Mouse (Mus musculus): Measurements from ENCODE around the gene Sec14l4. TPM values are rescaled to one million over a fixed set of nuclear protein-coding genes. Genes with fewer than 3 reads are reported as not detected.
"Not testable (repeated sequence)": the region's sequence is repeated elsewhere in the genome, so short reads cannot be mapped to it uniquely, and the experiment has no call there.

The Sec14l4 gene
- total RNA-seq (2021) (1 to 10 TPM; 3.2 to 7.2 TPM), polyA plus RNA-seq (2012; rRNA removed) (1.2 and 1.7 TPM in 2 replicates)
- long read RNA-seq, partial matches to known transcripts = 1 of 1 reads
- long read RNA-seq, other reads (novel, unspliced or antisense) = 0 of 1 reads

DNA sequence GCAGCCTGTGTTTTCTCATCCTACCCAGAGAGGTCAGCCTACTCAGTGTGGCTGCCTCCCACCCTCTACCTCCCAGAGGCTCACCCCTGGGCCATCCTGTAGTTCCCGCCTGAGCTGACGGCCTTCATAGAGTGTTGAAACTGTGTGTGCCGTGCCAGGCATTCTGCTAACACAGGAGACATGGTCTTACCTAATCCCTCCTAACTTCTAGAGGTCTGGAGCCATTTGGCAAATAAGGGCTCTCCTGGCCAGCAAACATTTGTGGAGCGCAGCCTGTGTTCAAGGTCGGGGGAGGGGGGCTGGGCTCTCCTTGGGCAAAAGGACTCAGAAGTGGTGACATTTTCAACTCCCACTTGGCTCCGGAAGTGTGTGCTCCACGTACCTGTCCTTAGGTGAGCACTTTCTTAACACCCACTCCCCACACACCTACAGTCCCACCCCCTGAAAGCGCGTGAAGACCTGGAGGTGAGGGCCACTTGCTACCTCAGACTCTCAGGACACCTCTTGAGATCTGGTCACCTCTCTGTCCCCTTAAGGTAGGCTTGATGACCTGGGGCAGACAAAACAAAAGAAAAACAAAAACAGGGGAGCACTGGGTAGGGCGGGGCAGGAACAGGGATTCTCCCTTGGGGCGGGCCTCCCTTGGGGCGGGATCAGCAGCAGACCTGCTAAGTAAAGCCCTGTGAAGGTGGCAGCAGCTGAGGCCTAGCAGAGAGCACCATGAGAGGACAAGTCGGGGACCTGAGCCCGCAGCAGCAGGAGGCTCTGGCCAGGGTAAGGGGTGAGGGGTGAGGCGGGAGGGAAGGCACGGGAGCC, at the start of gene Sec14l4:
Sec14l4 (plus strand) TSS at position 337 of the 816 bp plus-strand sequence.
- DNase-seq = peak; percentile 58

DNA sequence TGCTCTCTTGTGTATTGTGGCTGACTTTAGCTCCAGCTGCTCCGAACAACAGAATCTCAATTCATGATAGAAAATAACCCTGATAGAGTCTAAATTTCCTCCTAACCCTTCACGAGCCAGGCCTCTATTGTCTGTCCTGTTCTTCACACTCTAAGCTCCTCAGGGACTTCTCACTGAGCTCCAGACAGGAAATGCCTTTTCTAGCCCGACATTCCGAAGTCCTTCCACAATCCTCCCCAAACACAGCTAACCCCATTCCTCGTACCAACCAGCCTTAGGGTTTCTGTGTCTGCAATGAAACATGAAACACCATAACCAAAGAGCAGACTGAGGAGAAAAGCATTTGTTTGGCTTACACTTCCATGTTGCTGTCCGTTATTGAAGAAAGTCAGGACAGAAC, 49.7 kb upstream of the Sec14l4 start:
- no peak for DNase-seq

DNA sequence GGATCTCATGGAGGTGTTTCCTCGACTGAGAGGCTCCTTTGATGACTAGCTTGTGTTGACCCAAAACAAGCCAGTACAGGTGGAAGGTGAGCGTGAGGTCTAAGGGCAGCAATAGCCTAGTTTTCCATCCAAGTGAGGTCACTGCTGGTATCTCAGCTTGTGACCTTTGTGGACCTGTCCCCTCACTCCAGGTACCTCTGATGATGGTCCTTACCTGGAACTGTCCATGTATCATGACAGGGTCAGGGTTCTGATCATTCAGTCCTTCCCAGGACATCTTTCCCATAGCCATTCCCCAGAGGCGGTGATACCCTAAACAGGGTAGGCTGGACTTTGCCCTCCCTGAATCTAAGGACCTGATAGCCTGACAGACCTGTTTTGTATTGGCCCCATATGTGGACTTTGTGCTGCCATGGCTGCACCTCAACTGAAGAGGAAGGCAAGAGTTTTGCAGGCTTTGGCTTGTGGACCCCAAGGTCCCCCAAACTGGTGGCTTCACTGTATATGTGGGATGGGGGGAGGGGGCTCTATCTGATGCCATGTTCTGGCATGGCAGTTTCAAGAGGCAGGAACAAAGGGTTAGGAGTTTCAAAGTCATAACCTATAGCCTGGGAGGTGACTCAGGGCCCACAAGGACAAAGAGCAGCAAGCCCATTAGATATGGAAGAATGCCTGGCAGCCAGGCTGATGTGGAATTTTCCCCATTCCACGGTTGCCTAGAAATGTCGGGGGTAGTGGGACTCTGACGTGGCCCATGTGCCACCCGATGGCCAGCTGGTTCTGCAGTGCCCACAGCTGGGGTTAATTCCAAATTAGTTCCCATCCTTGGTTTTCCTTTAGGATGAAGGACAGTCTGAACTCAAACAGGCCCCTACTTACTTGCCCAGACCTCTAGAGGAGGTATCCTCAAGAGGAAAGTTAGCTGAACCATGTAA, 48.7 kb upstream of the Sec14l4 start:
- peak; percentile 23 for DNase-seq

DNA sequence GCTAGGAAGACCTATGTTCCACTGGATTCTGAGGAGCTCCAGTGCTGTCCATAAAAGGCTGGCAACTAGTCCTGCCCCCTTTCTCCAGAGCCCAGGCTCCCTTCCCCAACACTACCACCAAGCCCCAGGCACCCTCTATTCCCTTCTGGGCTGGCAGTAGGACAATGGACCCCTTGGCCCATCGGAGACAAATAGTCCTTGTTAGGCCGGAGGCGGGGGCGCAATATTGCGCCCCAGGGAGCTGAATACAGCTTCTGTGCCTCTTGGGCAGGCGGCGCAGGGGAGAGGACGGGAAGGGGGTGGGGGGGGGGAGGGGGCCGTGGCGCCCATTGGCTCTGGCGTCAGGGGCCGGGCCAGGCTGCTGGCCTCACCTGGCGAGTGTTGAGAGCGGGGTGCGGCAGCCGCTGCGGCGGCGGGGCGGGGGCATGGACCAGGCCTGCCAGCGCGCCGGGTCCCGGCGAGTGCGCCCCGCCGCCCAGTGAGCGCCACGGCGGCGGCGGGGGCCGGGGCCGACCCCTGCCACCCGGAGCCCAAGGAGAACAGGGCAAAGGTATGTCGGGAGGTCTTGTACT, 47.9 kb upstream of the Sec14l4 start, which contains the start of gene Gal3st1:
Gal3st1 (plus strand) TSS at position 346 of the 572 bp plus-strand sequence.
- no peak for DNase-seq

DNA sequence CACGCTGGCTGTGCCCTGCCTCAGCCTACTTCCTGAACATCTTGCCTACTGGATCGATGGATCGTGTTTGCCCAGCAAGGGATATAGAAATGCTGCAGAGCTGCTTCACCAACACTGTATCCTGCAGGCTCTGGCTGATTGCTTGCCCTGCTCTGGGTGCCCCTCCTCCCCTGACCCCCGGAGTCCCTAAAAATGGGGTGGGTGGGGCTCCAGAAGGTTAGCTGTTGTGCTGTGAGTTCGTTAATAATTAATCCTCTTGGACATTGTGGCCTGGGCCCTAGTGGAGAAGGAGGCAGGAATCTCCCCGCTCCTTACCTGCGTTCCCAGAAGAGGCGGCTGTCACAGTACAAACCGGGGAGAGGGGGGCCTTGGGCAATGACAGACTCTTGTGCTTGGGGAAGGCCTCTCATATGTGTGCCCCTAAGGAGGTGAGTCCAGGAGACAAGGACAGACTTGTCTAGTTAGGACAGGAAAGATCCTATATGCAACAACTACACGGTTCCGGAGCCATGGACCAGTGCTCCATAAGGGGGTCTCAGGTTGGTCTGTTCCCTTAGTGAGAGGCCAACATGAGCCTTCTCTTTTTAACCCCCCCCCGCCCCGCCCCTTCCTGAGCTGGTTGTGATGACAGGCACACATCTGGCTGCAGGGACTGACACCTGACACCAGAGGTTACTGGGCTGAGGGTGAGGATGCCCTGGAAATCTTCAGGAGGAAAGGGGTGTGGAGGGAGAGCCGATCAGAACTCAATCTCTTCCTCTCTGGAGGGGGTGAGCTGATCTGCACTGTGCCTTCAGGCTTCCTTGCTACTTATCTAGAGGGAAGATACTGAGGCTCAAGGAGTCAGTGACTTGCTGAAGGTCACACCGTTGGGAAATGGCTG, 47.2 kb upstream of the Sec14l4 start:
- DNase-seq = no peak

DNA sequence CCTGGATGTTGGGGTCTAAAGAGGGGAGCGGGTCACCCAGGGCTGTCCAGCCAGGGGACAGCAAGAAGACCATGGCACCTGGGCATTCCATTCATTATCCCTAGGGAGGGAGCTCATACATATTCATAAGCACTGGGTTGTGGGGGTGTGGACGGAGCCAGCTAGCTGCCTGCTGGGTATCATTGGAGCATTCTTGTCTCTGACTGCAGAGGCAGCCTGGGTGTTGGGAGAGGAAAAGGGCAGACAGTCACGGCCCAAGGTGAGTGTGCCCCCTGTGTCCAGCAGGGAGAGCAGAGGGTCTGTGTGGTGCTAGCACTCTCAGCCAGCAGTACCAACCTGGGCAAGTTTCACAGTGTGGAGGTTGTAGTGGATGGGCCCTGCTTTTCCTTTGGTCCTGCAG, 41.5 kb upstream of the Sec14l4 start:
- DNase-seq = no peak

DNA sequence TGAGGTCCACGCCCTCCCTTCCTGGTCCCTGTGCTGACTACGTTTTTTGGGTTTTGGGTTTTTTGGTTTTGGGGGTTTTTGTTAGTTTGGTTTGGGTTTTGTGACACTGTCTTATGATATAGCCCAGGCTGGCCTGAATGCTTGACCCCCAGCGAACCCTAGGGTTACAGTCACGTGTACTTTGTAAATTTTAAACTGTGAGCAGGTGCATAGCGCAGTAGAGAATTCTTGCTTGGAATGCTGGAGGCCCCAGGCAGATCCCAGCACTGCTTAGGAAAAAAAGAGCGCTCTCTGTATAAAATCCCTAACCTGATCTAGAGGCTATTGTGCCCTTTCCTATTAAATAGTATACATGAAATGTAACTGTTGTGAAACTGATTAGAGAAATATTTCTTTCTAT, 38.1 kb upstream of the Sec14l4 start:
- no peak for DNase-seq

DNA sequence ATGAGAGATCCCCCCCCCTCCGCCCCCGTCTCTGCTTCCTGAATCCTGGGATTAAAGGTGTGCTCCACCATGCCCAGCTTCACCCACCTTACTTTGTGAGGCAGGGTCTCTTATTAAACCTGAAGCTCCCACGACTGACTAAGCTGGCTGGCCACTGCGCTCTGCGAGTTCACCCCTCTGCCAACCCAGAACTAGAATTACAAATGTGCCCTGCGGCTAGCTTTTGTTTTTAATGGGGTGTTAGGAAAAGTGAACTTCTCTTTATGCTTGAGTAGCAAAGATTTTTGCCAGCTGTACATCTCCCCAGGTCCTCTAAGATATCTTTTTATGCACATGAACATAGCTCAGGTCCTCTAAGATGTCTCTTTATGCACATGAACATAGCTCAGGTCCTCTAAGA, 37.3 kb upstream of the Sec14l4 start:
- DNase-seq = no peak

DNA sequence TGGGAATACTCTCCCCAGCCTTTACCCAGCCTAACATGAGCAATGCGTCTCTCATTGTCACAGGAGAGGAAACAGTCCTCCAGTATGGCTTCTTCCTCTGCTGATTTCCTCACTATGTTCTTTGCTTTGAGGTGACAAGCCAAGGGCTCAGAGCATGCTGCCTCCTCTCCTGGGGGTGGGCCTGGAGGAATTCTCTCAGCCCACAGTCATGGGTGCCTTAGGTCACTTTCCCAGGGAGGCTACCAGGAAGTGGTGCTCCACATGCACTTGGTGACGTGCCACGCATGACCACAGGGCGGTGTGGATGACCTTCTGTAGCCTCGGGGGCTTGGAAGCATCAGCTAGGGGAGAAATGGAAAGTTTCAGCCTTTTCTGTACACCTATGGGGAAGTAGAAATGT, 35.8 kb upstream of the Sec14l4 start:
- DNase-seq = no peak

DNA sequence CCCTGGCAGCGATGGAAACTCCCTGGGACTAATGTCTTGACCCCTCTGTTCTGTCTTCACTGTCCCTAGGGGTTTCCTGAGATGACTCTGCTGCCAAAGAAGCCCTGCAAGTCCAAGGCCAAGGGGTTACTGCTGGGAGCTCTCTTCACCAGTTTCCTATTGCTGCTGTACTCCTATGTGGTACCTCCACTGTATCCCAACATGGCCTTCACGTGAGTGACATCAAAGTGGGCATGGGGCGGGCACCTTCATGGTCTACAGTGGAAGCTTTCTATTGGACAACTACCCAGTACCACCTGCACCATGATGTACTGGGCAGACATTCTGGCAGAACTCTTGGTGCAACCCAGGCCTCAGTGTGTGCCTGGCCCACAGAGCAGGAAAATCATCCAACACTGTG, 34.4 kb upstream of the Sec14l4 start:
- DNase-seq = no peak

DNA sequence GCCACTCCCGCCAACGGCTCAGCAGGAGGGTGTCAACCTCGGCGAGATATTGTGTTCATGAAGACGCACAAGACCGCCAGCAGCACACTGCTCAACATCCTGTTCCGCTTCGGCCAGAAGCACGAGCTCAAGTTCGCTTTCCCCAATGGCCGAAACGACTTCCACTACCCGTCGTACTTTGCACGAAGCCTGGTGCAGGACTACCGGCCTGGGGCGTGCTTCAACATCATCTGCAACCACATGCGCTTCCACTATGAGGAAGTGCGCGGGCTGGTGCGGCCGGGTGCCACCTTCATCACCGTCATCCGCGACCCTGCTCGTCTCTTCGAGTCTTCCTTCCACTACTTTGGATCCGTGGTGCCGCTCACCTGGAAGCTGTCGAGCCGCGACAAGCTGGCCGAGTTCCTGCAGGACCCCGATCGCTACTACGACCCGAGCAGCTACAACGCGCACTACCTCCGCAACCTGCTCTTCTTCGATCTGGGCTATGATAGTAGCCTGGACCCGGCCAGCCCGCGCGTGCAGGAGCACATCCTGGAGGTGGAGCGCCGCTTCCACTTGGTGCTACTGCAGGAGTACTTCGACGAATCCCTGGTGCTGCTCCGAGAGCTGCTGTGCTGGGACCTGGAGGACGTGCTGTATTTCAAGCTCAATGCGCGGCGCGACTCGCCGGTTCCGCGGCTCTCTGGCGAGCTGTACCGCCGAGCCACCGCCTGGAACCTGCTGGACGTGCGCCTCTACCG, 33.1 kb upstream of the Sec14l4 start:
- DNase-seq = no peak

DNA sequence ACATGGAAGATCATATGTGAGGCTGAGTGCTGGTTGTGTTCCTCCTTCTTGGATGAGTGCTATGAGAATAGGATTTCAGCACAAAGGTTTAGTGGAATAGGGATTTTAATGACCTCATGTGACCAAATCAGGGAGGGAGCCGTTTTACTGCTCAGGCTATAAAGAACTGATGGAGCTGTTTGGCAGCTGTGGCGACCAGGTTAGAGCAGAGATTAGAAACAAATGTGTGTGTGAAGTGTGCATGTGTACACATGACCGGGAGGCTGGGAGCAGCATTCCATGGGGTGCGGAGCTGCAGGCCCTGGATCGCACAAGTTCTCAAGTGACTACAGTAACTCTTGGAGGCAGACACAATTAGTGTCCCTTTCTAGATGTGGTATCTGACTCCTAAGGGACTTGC, 31.7 kb upstream of the Sec14l4 start:
- DNase-seq = no peak

DNA sequence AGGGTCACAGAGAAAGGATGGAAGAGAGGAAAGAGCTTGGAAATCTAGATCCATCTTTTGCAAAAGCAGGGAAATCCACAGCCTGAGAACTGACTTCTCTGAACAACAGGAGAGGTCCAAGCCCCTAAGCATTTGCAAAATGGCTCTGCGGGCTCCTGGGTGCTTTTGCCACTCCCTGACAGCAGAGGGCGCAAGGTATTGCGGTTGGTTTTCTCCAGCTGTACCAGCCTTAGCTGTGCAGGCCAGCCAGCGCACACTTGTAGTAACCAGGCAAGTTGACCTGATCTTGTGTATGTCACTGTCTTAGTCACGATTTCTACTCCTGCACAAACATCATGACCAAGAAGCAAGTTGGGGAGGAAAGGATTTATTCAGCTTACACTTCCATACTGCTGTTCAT, 29.7 kb upstream of the Sec14l4 start:
- peak; percentile 69 for DNase-seq

DNA sequence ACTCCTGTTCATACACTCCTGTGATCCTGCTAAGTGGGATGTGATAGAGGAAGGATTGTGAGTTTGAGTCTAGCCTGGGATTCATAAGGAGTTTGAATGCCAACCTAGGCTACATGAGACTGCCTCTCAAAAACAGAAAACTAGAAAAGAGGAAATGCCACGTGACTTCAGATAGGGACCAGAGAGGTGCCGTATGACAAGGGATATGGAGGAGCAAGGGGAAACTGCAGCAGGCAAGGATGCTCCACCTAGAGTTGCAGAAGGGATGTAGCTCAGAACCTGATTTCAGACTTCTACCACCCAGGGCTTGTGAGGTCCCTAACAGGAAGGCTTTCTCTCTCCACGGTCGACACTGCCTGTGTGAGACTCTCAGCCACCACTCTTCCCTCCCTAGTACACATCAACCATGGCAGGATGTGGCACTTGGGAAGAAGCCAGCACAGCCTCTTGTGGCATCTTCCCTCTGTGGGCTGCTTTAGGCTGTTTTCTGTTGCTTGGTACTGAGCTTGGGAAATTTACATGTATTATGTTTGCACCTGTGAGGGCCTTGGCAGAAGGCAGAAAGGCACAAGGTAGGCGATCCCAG, 25.9 kb upstream of the Sec14l4 start:
- DNase-seq = no peak

DNA sequence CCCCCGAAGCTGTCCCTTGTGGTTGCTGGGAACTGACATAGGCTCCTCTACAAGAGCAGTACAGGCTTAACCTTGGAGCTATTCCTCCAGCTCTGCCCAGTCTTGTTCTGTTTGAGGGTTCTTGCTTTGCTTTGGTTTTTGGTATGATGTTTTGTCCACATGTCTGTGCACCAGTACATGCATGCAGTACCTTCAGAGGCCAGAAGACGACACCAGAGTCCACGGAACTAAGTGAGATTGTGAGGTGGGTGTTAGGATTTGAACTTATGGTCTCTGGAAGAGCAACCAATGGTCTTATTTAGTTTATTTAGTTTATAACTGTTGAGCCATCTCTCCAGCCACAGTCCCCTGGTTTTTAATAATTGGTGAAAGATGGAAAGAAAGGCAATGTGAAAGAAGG, 24.8 kb upstream of the Sec14l4 start:
- DNase-seq = no peak

DNA sequence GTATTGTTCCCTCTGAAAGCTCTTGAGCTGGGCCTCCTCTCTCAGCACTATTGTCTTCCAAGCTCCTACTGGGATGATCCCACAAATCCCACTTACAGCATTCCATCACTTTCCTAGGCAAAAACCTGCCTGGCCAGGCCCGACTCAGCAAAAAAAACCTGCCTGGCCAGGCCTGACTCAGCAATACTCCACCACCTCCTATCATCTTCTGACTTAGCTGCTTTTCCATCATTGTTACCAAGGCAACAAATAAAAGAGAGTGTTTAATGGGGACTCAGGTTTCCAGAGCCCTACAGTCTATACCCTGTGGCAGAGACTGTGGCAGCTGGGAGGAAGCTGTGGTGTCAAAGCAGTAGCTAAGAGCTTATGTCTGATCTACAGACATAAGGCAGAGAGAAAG, 18.6 kb upstream of the Sec14l4 start:
- DNase-seq = no peak

DNA sequence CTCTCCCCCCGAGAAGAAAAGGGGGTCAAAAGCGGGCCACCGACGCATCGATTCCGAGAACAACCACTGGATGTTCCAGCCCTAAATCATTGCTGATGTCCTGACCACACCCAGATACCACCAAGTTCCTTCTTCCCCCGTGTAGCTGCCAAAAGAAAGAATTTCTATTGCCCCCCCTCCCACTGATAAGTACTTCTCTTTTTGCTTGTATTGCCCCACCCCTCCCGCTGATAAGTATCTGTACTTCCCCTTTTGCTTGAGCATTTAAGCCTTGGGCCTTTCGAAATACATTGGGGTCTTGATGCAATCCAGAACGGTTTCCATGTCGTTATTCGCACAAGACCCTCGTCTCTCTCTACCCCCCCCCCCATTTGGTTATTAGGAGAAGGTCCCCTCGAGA, 15.5 kb upstream of the Sec14l4 start:
- not testable (repeated sequence) for DNase-seq

DNA sequence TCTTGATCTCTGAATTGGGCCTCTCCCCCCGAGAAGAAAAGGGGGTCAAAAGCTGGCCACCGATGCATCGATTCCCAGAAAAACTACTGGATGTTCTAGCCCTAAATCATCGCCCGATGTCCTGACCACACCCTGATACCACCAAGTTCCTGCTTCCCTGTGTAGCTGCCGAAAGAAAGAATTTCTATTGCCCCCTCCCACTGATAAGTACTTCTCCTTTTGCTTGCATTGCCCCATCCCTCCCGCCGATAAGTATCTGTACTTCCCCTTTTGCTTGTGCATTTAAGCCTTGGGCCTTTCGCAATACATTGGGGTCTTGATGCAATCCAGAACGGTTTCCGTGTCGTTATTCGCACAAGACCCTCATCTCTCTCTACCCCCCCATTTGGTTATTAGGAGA, 9.2 kb upstream of the Sec14l4 start:
- not testable (repeated sequence) for DNase-seq

DNA sequence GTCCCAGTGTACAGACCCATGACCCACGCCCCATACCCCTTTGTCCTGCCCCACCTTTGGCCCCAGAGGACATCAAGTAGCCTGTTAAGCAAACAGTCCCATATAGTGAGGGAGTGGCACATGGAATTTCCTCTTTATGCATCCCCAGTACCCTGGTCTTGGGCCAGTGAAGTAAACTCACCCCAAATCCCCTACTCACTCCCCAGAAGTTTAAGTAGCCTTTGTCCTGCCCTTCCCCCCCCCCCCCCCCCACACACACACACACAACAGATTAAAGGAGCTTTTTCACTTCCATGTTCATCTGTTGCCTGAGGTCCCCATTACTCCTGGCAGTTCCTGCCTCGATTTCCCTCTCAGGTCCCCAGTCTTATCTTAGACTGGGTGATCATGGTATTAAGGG, 7.9 kb upstream of the Sec14l4 start:
- no peak for DNase-seq

DNA sequence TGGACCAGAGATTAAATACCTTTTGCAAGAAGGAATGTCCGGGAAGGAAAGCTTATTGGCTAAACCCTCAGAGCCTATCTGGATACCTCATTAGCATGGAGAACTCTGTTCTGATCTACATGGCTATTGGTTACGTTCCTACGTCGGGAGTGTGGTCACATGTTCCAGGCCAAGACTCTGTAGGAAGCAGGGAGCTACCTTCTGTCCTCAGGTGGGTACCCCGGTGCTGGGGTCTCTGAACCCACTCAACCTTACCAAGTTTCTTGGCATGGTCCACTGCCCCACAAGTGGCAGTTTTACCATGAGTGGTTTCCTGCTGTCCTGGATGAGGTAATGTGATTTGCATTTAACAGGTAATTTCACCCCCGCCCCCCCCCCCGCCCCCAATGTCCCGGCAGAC, 4.2 kb upstream of the Sec14l4 start:
- no peak for DNase-seq

Measured in adrenal gland, adult 2 months (tissue).